Mouse (Mus musculus): ENCODE results near the gene Capza3. TPM values are rescaled to one million over a fixed set of nuclear protein-coding genes. Genes with fewer than 3 reads are reported as not detected.

The Capza3 gene
- not detected in 2 replicates for polyA plus RNA-seq (2014; fragmentation: Nextera tagmentation; extraction: Ambion mirVana)

DNA sequence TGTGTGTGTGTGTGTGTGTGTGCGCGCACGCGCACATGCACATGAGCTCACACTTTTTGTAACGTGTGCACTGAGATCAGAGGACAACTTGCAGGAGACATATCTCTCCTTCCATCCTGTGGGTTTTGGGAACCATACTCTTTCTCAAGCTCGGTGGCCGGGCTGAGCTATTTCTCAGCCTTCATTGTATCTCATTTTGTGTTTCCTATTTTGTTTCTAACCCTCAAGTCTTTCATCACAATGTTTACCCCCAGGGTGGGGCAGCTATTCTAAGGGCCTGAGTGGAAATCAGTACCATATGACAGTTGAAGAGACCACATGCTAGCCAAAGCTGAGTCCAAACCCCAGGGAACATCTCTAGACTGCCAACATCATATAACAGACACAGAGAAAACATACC lies at the start of gene Capza3:
TSS of gene Capza3 (plus strand) at position 301 of the 400 bp plus-strand sequence.
- no peak within 1 kb of the TSS for H3K27ac ChIP-seq (ENCODE audit: low read depth, low read length)
- no peaks in the 10 kb centered on the region for H3K36me3 ChIP-seq (ENCODE audit: control insufficient read depth, insufficient read depth, low read length)
- no peak within 1 kb of the TSS for H3K4me3 ChIP-seq (ENCODE audit: low read depth, low read length)
- H3K4me1 ChIP-seq (ENCODE audit: control insufficient read depth, insufficient read depth, low read length): no peaks in the 10 kb centered on the region
- H3K9ac ChIP-seq (ENCODE audit: low read depth, low read length): no peak within 1 kb of the TSS
- no peaks in the 10 kb centered on the region for H3K27me3 ChIP-seq (ENCODE audit: control insufficient read depth, insufficient read depth, low read length)
- 87% methylated on average over 7 of the region's 7 CpGs for WGBS (ENCODE audit: insufficient replicate concordance)
- no peak within 1 kb of the TSS for H3K4me2 ChIP-seq
- H3K9me3 ChIP-seq (replicated peaks; ENCODE audit: control insufficient read depth, low read length): no peaks in the 10 kb centered on the region
- no peak for ATAC-seq (replicated peaks; ENCODE audit: insufficient number of reproducible peaks, low FRiP score, low TSS enrichment)

DNA sequence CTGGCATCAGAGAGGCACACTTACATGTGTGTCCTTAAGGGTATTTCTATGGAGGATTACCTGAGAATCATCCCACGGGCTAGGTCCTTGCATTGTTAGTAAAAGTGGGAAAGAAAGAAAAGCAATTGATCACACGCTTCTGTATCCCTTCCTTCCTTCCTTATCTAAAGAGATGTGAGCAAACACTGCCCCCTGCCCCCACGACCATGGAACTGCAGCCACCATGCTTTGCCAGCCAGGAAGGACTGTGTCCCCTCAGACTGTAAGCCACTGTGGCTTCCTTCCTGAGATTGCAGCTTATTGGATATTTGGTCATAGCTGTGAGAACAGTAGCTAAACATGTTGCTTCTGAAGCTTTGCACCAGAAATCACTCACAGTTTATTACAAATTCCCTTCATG lies 35.9 kb upstream of the Capza3 start:
- no peak overlapping the region for H3K27ac ChIP-seq (ENCODE audit: low read depth, low read length)

DNA sequence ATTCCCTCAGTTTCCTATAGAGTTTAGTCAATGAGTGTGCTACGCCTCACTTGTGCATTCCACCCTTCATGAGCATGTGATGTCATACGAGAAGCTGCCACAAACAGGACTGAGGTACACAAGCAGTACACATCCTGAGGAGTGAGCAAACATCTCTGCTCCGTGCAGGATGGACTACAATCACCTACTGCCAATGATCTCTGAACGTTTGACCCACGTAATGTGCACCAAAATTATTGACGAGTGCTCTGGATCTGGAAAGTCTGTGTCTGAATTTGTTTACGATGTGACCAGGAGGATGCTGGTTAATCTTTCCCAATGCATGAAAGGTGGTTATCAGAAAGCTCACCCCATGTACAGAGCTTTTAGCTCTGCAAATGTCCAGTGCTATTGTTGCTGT lies 16.6 kb upstream of the Capza3 start:
- H3K36me3 ChIP-seq (ENCODE audit: control insufficient read depth, insufficient read depth, low read length): no peaks in the 10 kb centered on the region
- no peak overlapping the region for H3K4me2 ChIP-seq
- no peak for ATAC-seq (replicated peaks; ENCODE audit: insufficient number of reproducible peaks, low FRiP score, low TSS enrichment)
- no peaks in the 10 kb centered on the region for H3K27me3 ChIP-seq (ENCODE audit: control insufficient read depth, insufficient read depth, low read length)
- 81% methylated on average over 7 of the region's 7 CpGs for WGBS (ENCODE audit: insufficient replicate concordance)
- no peaks in the 10 kb centered on the region for H3K4me1 ChIP-seq (ENCODE audit: control insufficient read depth, insufficient read depth, low read length)
- H3K27ac ChIP-seq (ENCODE audit: low read depth, low read length): no peak overlapping the region
- no peak overlapping the region for H3K9ac ChIP-seq (ENCODE audit: low read depth, low read length)
- no peaks in the 10 kb centered on the region for H3K9me3 ChIP-seq (replicated peaks; ENCODE audit: control insufficient read depth, low read length)
- H3K4me3 ChIP-seq (ENCODE audit: low read depth, low read length): no peak overlapping the region

More for the DNA sequence above, 35.9 kb upstream of the Capza3 start:
- H3K4me3 ChIP-seq (ENCODE audit: low read depth, low read length): no peak overlapping the region
- H3K9ac ChIP-seq (ENCODE audit: low read depth, low read length): no peak overlapping the region
- H3K9me3 ChIP-seq (replicated peaks; ENCODE audit: control insufficient read depth, low read length): no peaks in the 10 kb centered on the region
- H3K27me3 ChIP-seq (ENCODE audit: control insufficient read depth, insufficient read depth, low read length): no peaks in the 10 kb centered on the region
- WGBS (ENCODE audit: insufficient replicate concordance): 70% methylated on average over 3 of the region's 3 CpGs
- H3K4me1 ChIP-seq (ENCODE audit: control insufficient read depth, insufficient read depth, low read length): no peaks in the 10 kb centered on the region
- H3K36me3 ChIP-seq (ENCODE audit: control insufficient read depth, insufficient read depth, low read length): no peaks in the 10 kb centered on the region
- H3K4me2 ChIP-seq: no peak overlapping the region
- ATAC-seq (replicated peaks; ENCODE audit: insufficient number of reproducible peaks, low FRiP score, low TSS enrichment): no peak

DNA sequence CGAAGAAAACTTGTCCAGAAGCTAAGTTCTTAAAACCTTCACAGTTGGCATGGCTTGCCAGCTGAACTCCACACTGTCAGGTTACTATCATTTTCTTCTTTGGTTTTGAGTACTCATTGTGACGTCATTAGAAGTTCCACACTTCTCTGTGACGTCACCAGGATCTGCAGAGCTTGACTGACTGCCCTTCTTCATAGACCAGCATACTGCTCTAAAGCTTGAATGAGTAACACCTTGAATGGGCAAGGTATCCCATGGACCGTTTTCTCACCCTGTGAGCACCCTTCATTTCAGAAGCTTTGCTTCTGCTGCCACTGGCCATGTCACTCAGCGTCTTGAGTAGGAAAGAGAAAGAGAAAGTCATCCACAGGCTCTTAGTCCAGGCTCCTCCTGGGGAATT lies 305 bp downstream of the Capza3 start, which contains the start of gene Plcz1:
TSS of gene Plcz1 (minus strand) at position 101 of the 400 bp plus-strand sequence.
- Histone ChIP-seq H3K4me1 (ENCODE audit: control insufficient read depth, insufficient read depth, low read length) (no peaks in the 10 kb centered on the region), H3K27me3 (ENCODE audit: control insufficient read depth, insufficient read depth, low read length) (no peaks in the 10 kb centered on the region), H3K27ac (ENCODE audit: low read depth, low read length) (no peak within 1 kb of the TSS), H3K9me3 (replicated peaks; ENCODE audit: control insufficient read depth, low read length) (no peaks in the 10 kb centered on the region), H3K36me3 (ENCODE audit: control insufficient read depth, insufficient read depth, low read length) (no peaks in the 10 kb centered on the region), H3K4me3 (ENCODE audit: low read depth, low read length) (no peak within 1 kb of the TSS), H3K4me2 (no peak within 1 kb of the TSS), H3K9ac (ENCODE audit: low read depth, low read length) (no peak within 1 kb of the TSS)
- 79% methylated on average over 5 of the region's 5 CpGs for WGBS (ENCODE audit: insufficient replicate concordance)
- ATAC-seq (replicated peaks; ENCODE audit: insufficient number of reproducible peaks, low FRiP score, low TSS enrichment): no peak

DNA sequence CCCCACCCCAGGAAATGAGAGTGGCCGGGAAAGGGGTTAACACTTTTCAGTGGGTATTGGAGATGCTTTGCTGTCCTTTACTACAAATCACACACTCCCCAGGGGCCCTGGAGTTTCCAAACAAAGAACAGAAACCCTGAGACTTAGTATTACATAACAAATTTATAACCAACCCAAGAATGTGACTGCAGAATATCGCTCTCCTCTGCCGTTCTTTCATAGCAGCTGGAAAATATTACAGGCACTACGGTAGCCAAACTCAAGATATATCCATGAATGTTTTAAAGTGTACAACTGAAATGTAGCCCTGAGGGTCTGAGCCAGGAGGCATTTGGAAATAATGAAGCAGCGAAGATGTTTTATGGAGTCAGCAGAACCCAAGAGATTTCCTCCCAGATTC lies 10.4 kb downstream of the Capza3 start:
- H3K4me1 ChIP-seq (ENCODE audit: control insufficient read depth, insufficient read depth, low read length): no peaks in the 10 kb centered on the region
- ATAC-seq (replicated peaks; ENCODE audit: insufficient number of reproducible peaks, low FRiP score, low TSS enrichment): no peak
- no peaks in the 10 kb centered on the region for H3K36me3 ChIP-seq (ENCODE audit: control insufficient read depth, insufficient read depth, low read length)
- H3K27ac ChIP-seq (ENCODE audit: low read depth, low read length): no peak overlapping the region
- H3K27me3 ChIP-seq (ENCODE audit: control insufficient read depth, insufficient read depth, low read length): no peaks in the 10 kb centered on the region
- H3K9ac ChIP-seq (ENCODE audit: low read depth, low read length): no peak overlapping the region
- WGBS (ENCODE audit: insufficient replicate concordance): 79% methylated on average over 5 of the region's 5 CpGs
- no peaks in the 10 kb centered on the region for H3K9me3 ChIP-seq (replicated peaks; ENCODE audit: control insufficient read depth, low read length)
- no peak overlapping the region for H3K4me3 ChIP-seq (ENCODE audit: low read depth, low read length)
- H3K4me2 ChIP-seq: no peak overlapping the region

GRCm38 (mm10) chr6:140054271-140054928 lies 13.3 kb downstream of the Capza3 start:
- no peak for ATAC-seq (replicated peaks; ENCODE audit: insufficient number of reproducible peaks, low FRiP score, low TSS enrichment)
- WGBS (ENCODE audit: insufficient replicate concordance): 78% methylated on average over 5 of the region's 5 CpGs
- Histone ChIP-seq H3K27ac (ENCODE audit: low read depth, low read length) (no peak overlapping the region), H3K36me3 (ENCODE audit: control insufficient read depth, insufficient read depth, low read length) (no peaks in the 10 kb centered on the region), H3K4me3 (ENCODE audit: low read depth, low read length) (no peak overlapping the region), H3K4me1 (ENCODE audit: control insufficient read depth, insufficient read depth, low read length) (no peaks in the 10 kb centered on the region), H3K9me3 (replicated peaks; ENCODE audit: control insufficient read depth, low read length) (no peaks in the 10 kb centered on the region), H3K27me3 (ENCODE audit: control insufficient read depth, insufficient read depth, low read length) (no peaks in the 10 kb centered on the region), H3K4me2 (no peak overlapping the region), H3K9ac (ENCODE audit: low read depth, low read length) (no peak overlapping the region)

GRCm38 (mm10) chr6:140069177-140069576 lies 28.1 kb downstream of the Capza3 start:
- Histone ChIP-seq H3K4me1 (ENCODE audit: control insufficient read depth, insufficient read depth, low read length) (no peaks in the 10 kb centered on the region), H3K27ac (ENCODE audit: low read depth, low read length) (no peak overlapping the region), H3K36me3 (ENCODE audit: control insufficient read depth, insufficient read depth, low read length) (no peaks in the 10 kb centered on the region), H3K27me3 (ENCODE audit: control insufficient read depth, insufficient read depth, low read length) (no peaks in the 10 kb centered on the region), H3K4me2 (no peak overlapping the region), H3K9ac (ENCODE audit: low read depth, low read length) (no peak overlapping the region), H3K9me3 (replicated peaks; ENCODE audit: control insufficient read depth, low read length) (no peaks in the 10 kb centered on the region), H3K4me3 (ENCODE audit: low read depth, low read length) (no peak overlapping the region)
- ATAC-seq (replicated peaks; ENCODE audit: insufficient number of reproducible peaks, low FRiP score, low TSS enrichment): no peak
- WGBS (ENCODE audit: insufficient replicate concordance): 85% methylated on average over 8 of the region's 8 CpGs

DNA sequence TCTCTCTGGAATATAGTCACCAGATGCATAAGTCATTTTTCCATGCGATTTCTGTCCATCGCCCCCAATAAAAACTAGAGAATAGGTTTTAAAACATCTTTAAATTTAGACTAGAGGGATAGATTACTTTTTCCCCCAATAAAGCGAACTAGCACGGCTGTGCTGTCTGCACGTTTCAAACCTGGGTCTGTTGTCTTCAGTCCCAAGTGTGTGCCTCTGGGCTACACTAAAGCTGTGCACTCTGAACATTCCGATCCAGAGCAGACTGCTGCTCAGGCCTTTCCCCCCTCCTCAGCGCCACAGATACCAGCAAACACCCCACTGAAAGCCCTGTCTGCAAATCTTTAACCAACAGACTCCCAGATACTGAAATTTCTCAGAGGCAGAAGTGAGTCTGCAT lies 39.9 kb downstream of the Capza3 start:
- no peaks in the 10 kb centered on the region for H3K27me3 ChIP-seq (ENCODE audit: control insufficient read depth, insufficient read depth, low read length)
- H3K4me3 ChIP-seq (ENCODE audit: low read depth, low read length): no peak overlapping the region
- 71% methylated on average over 7 of the region's 7 CpGs for WGBS (ENCODE audit: insufficient replicate concordance)
- H3K9me3 ChIP-seq (replicated peaks; ENCODE audit: control insufficient read depth, low read length): no peaks in the 10 kb centered on the region
- no peak for ATAC-seq (replicated peaks; ENCODE audit: insufficient number of reproducible peaks, low FRiP score, low TSS enrichment)
- no peaks in the 10 kb centered on the region for H3K4me1 ChIP-seq (ENCODE audit: control insufficient read depth, insufficient read depth, low read length)
- H3K4me2 ChIP-seq: no peak overlapping the region
- no peaks in the 10 kb centered on the region for H3K36me3 ChIP-seq (ENCODE audit: control insufficient read depth, insufficient read depth, low read length)
- H3K27ac ChIP-seq (ENCODE audit: low read depth, low read length): no peak overlapping the region
- H3K9ac ChIP-seq (ENCODE audit: low read depth, low read length): no peak overlapping the region

DNA sequence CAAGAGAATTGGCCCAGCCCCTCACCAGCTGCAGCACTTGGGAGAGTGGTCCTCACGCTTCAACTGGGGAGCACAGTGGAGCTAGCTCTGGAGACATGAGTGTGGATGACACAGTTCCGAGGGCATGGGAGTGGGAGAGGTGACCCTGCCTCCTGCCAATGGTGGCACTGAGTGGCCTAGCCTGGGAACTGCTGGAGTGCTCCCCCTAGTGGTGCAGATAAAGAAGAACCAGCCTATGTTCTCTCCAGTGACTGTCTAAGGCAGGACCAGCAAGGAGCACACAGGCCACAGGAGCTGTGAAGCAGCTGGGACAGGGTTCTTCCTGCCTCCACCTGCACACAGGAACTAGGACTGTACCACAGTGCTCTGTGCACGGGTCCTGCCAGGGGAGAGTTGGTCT lies 40.7 kb downstream of the Capza3 start:
- H3K9ac ChIP-seq (ENCODE audit: low read depth, low read length): no peak overlapping the region
- H3K4me2 ChIP-seq: no peak overlapping the region
- H3K36me3 ChIP-seq (ENCODE audit: control insufficient read depth, insufficient read depth, low read length): no peaks in the 10 kb centered on the region
- no peaks in the 10 kb centered on the region for H3K4me1 ChIP-seq (ENCODE audit: control insufficient read depth, insufficient read depth, low read length)
- ATAC-seq (replicated peaks; ENCODE audit: insufficient number of reproducible peaks, low FRiP score, low TSS enrichment): no peak; the same call in 1 of the 2 replicates
- no peaks in the 10 kb centered on the region for H3K9me3 ChIP-seq (replicated peaks; ENCODE audit: control insufficient read depth, low read length)
- no peak overlapping the region for H3K27ac ChIP-seq (ENCODE audit: low read depth, low read length)
- no peak overlapping the region for H3K4me3 ChIP-seq (ENCODE audit: low read depth, low read length)
- no peaks in the 10 kb centered on the region for H3K27me3 ChIP-seq (ENCODE audit: control insufficient read depth, insufficient read depth, low read length)
- 65% methylated on average over 3 of the region's 3 CpGs for WGBS (ENCODE audit: insufficient replicate concordance)

Data from heart, embryonic 11.5 days (tissue).